Mouse (Mus musculus) liver, embryonic 14.5 days (tissue): ENCODE data around the gene Elk3. TPM values are rescaled to one million over a fixed set of nuclear protein-coding genes. Genes with fewer than 3 reads are reported as not detected.
"Not testable (repeated sequence)": the region's sequence is repeated elsewhere in the genome, so short reads cannot be mapped to it uniquely, and the experiment has no call there.

Experiments used
- ATAC-seq: fragments of 200-750 bp; cut with Nextera tagmentation; 2 replicates; pipeline ENCODE4 v1.8.0; 2017; ENCODE audit warnings: moderate number of reproducible peaks, mild to moderate bottlenecking, moderate library complexity; ENCODE audit not compliant: insufficient read depth
- DNase-seq, 3 experiments: peaks; one replicate each; pipeline ENCODE4 v3.0.0-alpha.2; 2012 to 2013; ENCODE audit warnings: low read depth in 3 of 3, low spot score in 3 of 3
- H3K27ac ChIP-seq: fragments of 300-500 bp; sonication (generic); 2 replicates; pipeline ENCODE4 v1.5.1; 2014; ENCODE audit warnings: moderate library complexity, mild to moderate bottlenecking, control low read depth, inconsistent platforms
- H3K27me3 ChIP-seq: fragments of 300-500 bp; sonication (generic); 2 replicates; pipeline ENCODE4 v1.6.1; 2014; ENCODE audit warnings: mild to moderate bottlenecking, low read length, moderate library complexity; ENCODE audit not compliant: control insufficient read depth, insufficient read depth
- H3K36me3 ChIP-seq: fragments of 300-500 bp; sonication (generic); replicated peaks from 2 replicates; pipeline ENCODE4 v1.6.1; 2014; ENCODE audit warnings: low read depth; ENCODE audit not compliant: control insufficient read depth, insufficient read depth
- H3K4me1 ChIP-seq, 2 experiments: fragments of 200-500 bp in 1 of 2; fragments of 300-500 bp in 1 of 2; sonication (generic) in 1 of 2; replicated peaks; 2 replicates each; pipeline ENCODE4 v1.6.1; 2012 to 2014; ENCODE audit warnings: antibody characterized with exemption in 1 of 2, inconsistent platforms in 1 of 2, low read length in 1 of 2; ENCODE audit not compliant: control insufficient read depth in 2 of 2, insufficient read depth in 2 of 2
- H3K4me2 ChIP-seq: fragments of 300-500 bp; sonication (generic); 2 replicates; pipeline ENCODE4 v1.6.1; 2014; ENCODE audit warnings: low read depth, mild to moderate bottlenecking, control low read depth, moderate library complexity
- H3K4me3 ChIP-seq, 2 experiments: fragments of 200-500 bp in 1 of 2; fragments of 300-500 bp in 1 of 2; sonication (generic) in 1 of 2; 2 replicates each; pipeline ENCODE4 v1.5.1; 2012 to 2014; ENCODE audit warnings: low read depth in 2 of 2, low read length in 2 of 2, mild to moderate bottlenecking in 2 of 2, control low read depth in 1 of 2, inconsistent platforms in 1 of 2, moderate library complexity in 1 of 2; ENCODE audit not compliant: insufficient read depth in 1 of 2
- H3K9ac ChIP-seq: fragments of 300-500 bp; sonication (generic); replicated peaks from 2 replicates; pipeline ENCODE4 v1.6.1; 2014; ENCODE audit warnings: mild to moderate bottlenecking, control low read depth, moderate library complexity
- H3K9me3 ChIP-seq: fragments of 300-500 bp; sonication (generic); 2 replicates; pipeline ENCODE4 v1.6.1; 2016; ENCODE audit warnings: low read length, mixed read lengths; ENCODE audit not compliant: control insufficient read depth
- CTCF ChIP-seq: IDR thresholded peaks from 2 replicates; pipeline ENCODE4 v1.5.1; 2016; ENCODE audit warnings: antibody characterized with exemption, low read depth, control low read depth
- EP300 ChIP-seq: IDR thresholded peaks from 2 replicates; pipeline ENCODE4 v1.6.1; 2016; ENCODE audit warnings: antibody characterized with exemption, low read depth
- WGBS: fragments of 180-500 bp; shearing (Covaris S2); extraction: QIAGEN DNeasy Blood & Tissue Kit; methylation state at CpG from one replicate; pipeline ENCODE4 v1.1.7; 2014; ENCODE audit not compliant: insufficient replicate concordance; 5-methylcytosine and 5-hydroxymethylcytosine counted together
- polyA plus RNA-seq, 2 experiments: library from polyadenylated mRNA; depleted of rRNA in 1 of 2; stranded (reverse) in 1 of 2; unstranded in 1 of 2; fragments of >200 nt; fragmentation: Nextera tagmentation in 1 of 2; extraction: Ambion mirVana in 1 of 2; gene quantifications; 2 replicates each; pipeline versions ENCODE4 v1.2.1 to v1.2.3; 2012 to 2014

Gene Elk3
- 3.1 and 4.6 TPM in 2 replicates for polyA plus RNA-seq (2012; rRNA removed)
- polyA plus RNA-seq (2014; fragmentation: Nextera tagmentation; extraction: Ambion mirVana) = 3.7 and 4.0 TPM in 2 replicates

- H3K27me3 ChIP-seq = peaks cover 35% of the 10 kb centered on the region
- ATAC-seq = peak; percentile 59; the same call in 1 of the 2 replicates
- WGBS = under 1% methylated on average over 53 of the region's 53 CpGs
Measured at GRCm38 (mm10) chr10:93310721-93311411, at the start of gene Elk3. Gene Elk3, minus strand, starts transcription at chr10:93311135.

GRCm38 (mm10) chr10:93360623-93361022, 49.7 kb upstream of the Elk3 start:
- no peak overlapping the region for H3K4me3 ChIP-seq
- no peaks in the 10 kb centered on the region for H3K36me3 ChIP-seq
- H3K9ac ChIP-seq = no peak overlapping the region
- 18% methylated on average over 3 of the region's 3 CpGs for WGBS
- no peak overlapping the region for H3K27ac ChIP-seq
- no peak for TF ChIP-seq EP300
- no peak for TF ChIP-seq CTCF
- ATAC-seq = no peak
- no peaks in the 10 kb centered on the region for H3K9me3 ChIP-seq
- no peaks in the 10 kb centered on the region for H3K27me3 ChIP-seq
- H3K4me2 ChIP-seq = no peak overlapping the region
- 0 out of 4 replicates have a peak, but pooled peaks cover 0 to 3% of the 10 kb centered on the region in 2 experiments for H3K4me1 ChIP-seq
- no peak for DNase-seq

More at GRCm38 (mm10) chr10:93310721-93311411, at the start of gene Elk3:
- Histone ChIP-seq H3K4me2 (peak within 1 kb of the TSS; percentile 59), H3K9ac (peak within 1 kb of the TSS; percentile 19; the same call in 1 of the 2 replicates), H3K4me3 (peak within 1 kb of the TSS; percentile 41 to 58), H3K9me3 (no peaks in the 10 kb centered on the region), H3K4me1 (no peaks in the 10 kb centered on the region), H3K27ac (no peak within 1 kb of the TSS), H3K36me3 (no peaks in the 10 kb centered on the region)
- TF ChIP-seq EP300 = no peak
- no peak for TF ChIP-seq CTCF
- no peak for DNase-seq

- not testable (repeated sequence) for DNase-seq, ATAC-seq, H3K9ac ChIP-seq, H3K4me2 ChIP-seq, H3K4me1 ChIP-seq, H3K9me3 ChIP-seq, H3K27me3 ChIP-seq, H3K27ac ChIP-seq, H3K4me3 ChIP-seq, H3K36me3 ChIP-seq
- WGBS = 47% methylated on average over 4 of the region's 4 CpGs
Measured at GRCm38 (mm10) chr10:93360190-93360589, 49.3 kb upstream of the Elk3 start.

GRCm38 (mm10) chr10:93359339-93359863, 48.5 kb upstream of the Elk3 start:
- TF ChIP-seq CTCF (no peak), EP300 (no peak)
- whole genome bisulfite sequencing = 58% methylated on average over 7 of the region's 7 CpGs
- no peak overlapping the region for H3K27ac ChIP-seq
- H3K4me3 ChIP-seq = no peak overlapping the region
- H3K9ac ChIP-seq = no peak overlapping the region
- no peaks in the 10 kb centered on the region for H3K36me3 ChIP-seq
- ATAC-seq = no peak
- DNase-seq = no peak
- no peaks in the 10 kb centered on the region for H3K27me3 ChIP-seq
- H3K4me2 ChIP-seq = no peak overlapping the region
- H3K4me1 ChIP-seq = no peaks in the 10 kb centered on the region
- no peaks in the 10 kb centered on the region for H3K9me3 ChIP-seq

- Histone ChIP-seq H3K4me2 (no peak overlapping the region), H3K9me3 (no peaks in the 10 kb centered on the region), H3K36me3 (no peaks in the 10 kb centered on the region), H3K9ac (no peak overlapping the region), H3K4me1 (no peaks in the 10 kb centered on the region), H3K27me3 (no peaks in the 10 kb centered on the region), H3K27ac (no peak overlapping the region), H3K4me3 (no peak overlapping the region)
- no peak for ATAC-seq
- TF ChIP-seq CTCF (no peak), EP300 (no peak)
- DNase-seq = no peak
- WGBS = 53% methylated on average over 4 of the region's 4 CpGs
Measured at GRCm38 (mm10) chr10:93358878-93359277, 47.9 kb upstream of the Elk3 start.
